Mouse (Mus musculus) lung, postnatal 0 days (tissue): ENCODE measurements around the gene Cfap299. TPM values are rescaled to one million over a fixed set of nuclear protein-coding genes. Genes with fewer than 3 reads are reported as not detected.

Experiments
- ATAC-seq: fragments of 200-750 bp; cut with Nextera tagmentation; 2 replicates; pipeline ENCODE4 v1.8.0; 2017; ENCODE audit warnings: moderate library complexity
- DNase-seq: peaks from one replicate; pipeline ENCODE4 v3.0.0-alpha.2; 2016; ENCODE audit warnings: low spot score
- H3K27ac ChIP-seq: fragments of 300-500 bp; sonication (generic); 2 replicates; pipeline ENCODE4 v1.5.1; 2014; ENCODE audit warnings: antibody characterized with exemption, mild to moderate bottlenecking, low read length, mixed read lengths
- H3K27me3 ChIP-seq: fragments of 300-500 bp; sonication (generic); replicated peaks from 2 replicates; pipeline ENCODE4 v1.6.1; 2014; ENCODE audit warnings: low read length, mixed read lengths; ENCODE audit not compliant: insufficient read depth
- H3K36me3 ChIP-seq: fragments of 300-500 bp; sonication (generic); 2 replicates; pipeline ENCODE4 v1.6.1; 2014; ENCODE audit warnings: low read length, mixed read lengths; ENCODE audit not compliant: insufficient read depth
- H3K4me1 ChIP-seq: fragments of 300-500 bp; sonication (generic); 2 replicates; pipeline ENCODE4 v1.6.1; 2014; ENCODE audit warnings: antibody characterized with exemption, low read depth, low read length, mixed read lengths; ENCODE audit not compliant: insufficient read depth
- H3K4me2 ChIP-seq: fragments of 300-500 bp; sonication (generic); replicated peaks from 2 replicates; pipeline ENCODE4 v1.6.1; 2014; ENCODE audit warnings: low read depth, mild to moderate bottlenecking, low read length, moderate library complexity, mixed read lengths
- H3K4me3 ChIP-seq: fragments of 300-500 bp; sonication (generic); 2 replicates; pipeline ENCODE4 v1.5.1; 2014; ENCODE audit warnings: low read depth, low read length
- H3K9ac ChIP-seq: fragments of 300-500 bp; sonication (generic); replicated peaks from 2 replicates; pipeline ENCODE4 v1.6.1; 2014; ENCODE audit warnings: low read depth, mild to moderate bottlenecking
- H3K9me3 ChIP-seq: fragments of 300-500 bp; sonication (generic); 2 replicates; pipeline ENCODE4 v1.6.1; 2016; ENCODE audit warnings: low read length, mixed read lengths
- CTCF ChIP-seq: IDR thresholded peaks from 2 replicates; pipeline ENCODE4 v1.5.1; 2016; ENCODE audit warnings: antibody characterized with exemption, mild to moderate bottlenecking
- EP300 ChIP-seq: IDR thresholded peaks from 2 replicates; pipeline ENCODE4 v1.6.1; 2016; ENCODE audit warnings: antibody characterized with exemption, mild to moderate bottlenecking, control low read depth
- WGBS: fragments of 180-500 bp; shearing (Covaris S2); extraction: QIAGEN DNeasy Blood & Tissue Kit; methylation state at CpG from one replicate; pipeline ENCODE4 v1.1.7; 2014; 5-methylcytosine and 5-hydroxymethylcytosine counted together
- polyA plus RNA-seq: library from polyadenylated mRNA; unstranded; fragments of >200 nt; fragmentation: Nextera tagmentation; extraction: Ambion mirVana; gene quantifications from 2 replicates; pipeline ENCODE4 v1.2.1, GENCODE M21; 2015

The Cfap299 gene
- polyA plus RNA-seq, 1 experiment from 2014 or later, result 11.3 TPM

DNA sequence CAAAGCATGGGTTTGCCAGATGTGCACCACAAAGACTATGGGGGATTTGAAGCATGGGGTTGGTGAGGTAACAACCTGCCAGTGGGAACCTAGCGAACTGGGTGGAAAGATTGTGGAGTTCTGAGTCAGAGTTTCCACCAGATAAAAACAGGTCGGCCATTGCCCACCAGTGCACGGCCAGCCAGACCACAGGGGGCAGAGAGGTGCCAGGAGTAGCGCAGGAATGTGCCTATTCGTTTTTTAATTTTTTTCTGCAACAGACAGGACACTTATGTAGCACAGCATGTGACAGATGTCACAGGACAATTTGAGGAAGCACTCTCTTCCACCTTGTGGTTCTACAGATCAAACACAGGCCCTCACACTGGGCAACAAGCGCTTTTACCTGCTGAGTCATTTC lies 475.7 kb downstream of the Cfap299 start:
- Histone ChIP-seq H3K27me3 (no peaks in the 10 kb centered on the region), H3K36me3 (no peaks in the 10 kb centered on the region), H3K4me3 (no peak overlapping the region), H3K9me3 (no peaks in the 10 kb centered on the region), H3K4me1 (no peaks in the 10 kb centered on the region), H3K27ac (no peak overlapping the region), H3K9ac (no peak overlapping the region), H3K4me2 (no peak overlapping the region)
- DNase-seq (no peak), ATAC-seq (no peak)
- WGBS, result 84% methylated on average over 6 of the region's 6 CpGs
- TF ChIP-seq CTCF (no peak), EP300 (no peak)

DNA sequence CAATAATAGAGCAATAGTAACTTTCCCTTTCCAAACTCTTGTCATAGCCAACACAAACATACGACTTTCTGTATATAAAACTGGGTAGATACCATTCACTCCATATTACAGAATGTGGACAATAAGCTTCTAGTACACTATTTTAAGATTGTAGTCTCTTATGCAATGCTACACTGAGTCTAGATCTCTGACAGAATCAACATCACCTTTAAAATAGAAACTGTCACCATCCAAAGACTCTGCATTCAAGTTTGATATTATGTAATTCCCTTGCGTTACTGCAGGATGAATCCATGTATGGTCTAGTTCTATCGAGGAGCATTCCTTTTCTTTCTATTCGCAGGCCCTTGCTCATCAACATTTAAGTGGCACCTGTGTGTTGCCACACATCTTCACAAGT lies 477.4 kb downstream of the Cfap299 start:
- no peaks in the 10 kb centered on the region for H3K4me1 ChIP-seq
- no peak overlapping the region for H3K4me2 ChIP-seq
- 70% methylated on average over 4 of the region's 4 CpGs for WGBS
- no peak for TF ChIP-seq CTCF
- TF ChIP-seq EP300, result 0 out of 2 replicates have a peak, but pooled peaks have one; percentile 12
- H3K27me3 ChIP-seq, result no peaks in the 10 kb centered on the region
- peak; percentile 67 for ATAC-seq
- no peaks in the 10 kb centered on the region for H3K36me3 ChIP-seq
- H3K4me3 ChIP-seq, result no peak overlapping the region
- DNase-seq, result peak; percentile 71
- H3K9ac ChIP-seq, result no peak overlapping the region
- no peaks in the 10 kb centered on the region for H3K9me3 ChIP-seq
- H3K27ac ChIP-seq, result peak overlapping the region; percentile 14; the same call in 1 of the 2 replicates

DNA sequence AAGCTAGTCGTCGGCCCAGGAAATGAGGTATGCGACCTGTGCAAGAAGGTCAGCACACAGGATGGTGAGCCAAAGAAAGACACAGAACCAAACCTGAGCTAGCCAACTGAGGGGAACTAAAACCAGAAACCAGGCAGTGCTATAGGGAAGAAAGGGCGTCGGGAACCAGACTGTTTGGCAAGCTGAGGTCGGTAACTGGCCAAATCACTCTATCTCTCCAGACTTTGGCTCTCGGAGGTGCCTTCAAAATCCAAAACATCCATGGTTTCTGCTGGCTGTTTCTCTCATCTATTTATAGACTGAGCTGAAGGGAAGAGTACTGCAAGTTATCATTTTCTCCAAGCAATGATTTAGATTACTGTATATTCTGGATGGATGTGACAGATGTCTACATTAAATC lies 477.9 kb downstream of the Cfap299 start:
- ATAC-seq (peak; percentile 28; the same call in 1 of the 2 replicates), DNase-seq (peak; percentile 55)
- Histone ChIP-seq H3K4me2 (no peak overlapping the region), H3K4me3 (no peak overlapping the region), H3K27ac (no peak overlapping the region), H3K9ac (no peak overlapping the region), H3K27me3 (no peaks in the 10 kb centered on the region), H3K9me3 (no peaks in the 10 kb centered on the region), H3K36me3 (no peaks in the 10 kb centered on the region), H3K4me1 (no peaks in the 10 kb centered on the region)
- 55% methylated on average over 7 of the region's 7 CpGs for WGBS
- TF ChIP-seq EP300, result no peak
- no peak for TF ChIP-seq CTCF

DNA sequence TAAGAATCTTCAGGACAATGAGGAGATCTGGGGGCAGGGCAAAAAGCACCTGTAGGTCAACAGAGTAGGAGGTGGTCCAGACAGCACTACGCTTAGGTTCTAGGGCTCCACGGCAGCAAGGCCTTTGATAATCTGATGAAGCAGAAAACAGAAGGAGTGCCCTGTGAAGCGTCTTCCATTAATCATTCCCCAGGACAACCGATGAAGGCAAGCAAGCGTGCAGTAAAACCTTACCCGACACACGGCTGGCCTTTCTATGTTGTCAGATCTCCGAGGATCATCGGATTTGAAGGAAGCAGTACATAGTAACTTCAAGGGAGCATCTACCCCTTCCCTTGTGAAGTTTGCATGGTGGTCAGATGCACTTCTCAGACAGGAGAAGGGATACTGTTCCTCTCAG lies 478.8 kb downstream of the Cfap299 start:
- no peaks in the 10 kb centered on the region for H3K27me3 ChIP-seq
- ATAC-seq, result no peak
- TF ChIP-seq CTCF, result no peak
- TF ChIP-seq EP300, result no peak
- H3K9me3 ChIP-seq, result no peaks in the 10 kb centered on the region
- H3K36me3 ChIP-seq, result no peaks in the 10 kb centered on the region
- DNase-seq, result no peak
- H3K9ac ChIP-seq, result no peak overlapping the region
- H3K4me3 ChIP-seq, result no peak overlapping the region
- no peaks in the 10 kb centered on the region for H3K4me1 ChIP-seq
- H3K4me2 ChIP-seq, result no peak overlapping the region
- no peak overlapping the region for H3K27ac ChIP-seq
- WGBS, result 46% methylated on average over 9 of the region's 9 CpGs

DNA sequence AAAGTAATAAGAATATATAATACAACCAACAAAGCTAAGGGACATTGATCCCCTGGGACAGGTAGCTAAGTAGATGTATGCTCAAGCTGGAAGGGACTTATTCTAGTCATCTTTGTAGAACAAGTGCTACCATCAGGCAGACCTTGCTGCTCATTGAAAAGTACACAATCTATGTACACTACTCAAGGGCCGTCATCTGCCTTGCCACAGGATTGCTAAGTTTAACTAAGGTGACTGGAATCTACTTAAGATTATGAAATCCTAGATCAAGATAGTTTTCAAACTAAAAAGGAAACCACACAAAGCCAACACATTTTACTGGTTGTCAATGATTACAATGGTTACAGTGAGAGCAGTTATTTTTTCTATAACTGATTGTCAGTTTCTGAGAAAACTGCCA lies 483.3 kb downstream of the Cfap299 start:
- no peak for TF ChIP-seq CTCF
- TF ChIP-seq EP300, result peak; percentile 69
- no peaks in the 10 kb centered on the region for H3K4me1 ChIP-seq
- no peaks in the 10 kb centered on the region for H3K36me3 ChIP-seq
- DNase-seq, result peak; percentile 67
- no peaks in the 10 kb centered on the region for H3K27me3 ChIP-seq
- ATAC-seq, result peak; percentile 62
- no peaks in the 10 kb centered on the region for H3K9me3 ChIP-seq
- no peak overlapping the region for H3K9ac ChIP-seq
- no peak overlapping the region for H3K4me2 ChIP-seq
- no peak overlapping the region for H3K27ac ChIP-seq
- WGBS, result 43% methylated on average over 1 of the region's 1 CpGs
- no peak overlapping the region for H3K4me3 ChIP-seq

DNA sequence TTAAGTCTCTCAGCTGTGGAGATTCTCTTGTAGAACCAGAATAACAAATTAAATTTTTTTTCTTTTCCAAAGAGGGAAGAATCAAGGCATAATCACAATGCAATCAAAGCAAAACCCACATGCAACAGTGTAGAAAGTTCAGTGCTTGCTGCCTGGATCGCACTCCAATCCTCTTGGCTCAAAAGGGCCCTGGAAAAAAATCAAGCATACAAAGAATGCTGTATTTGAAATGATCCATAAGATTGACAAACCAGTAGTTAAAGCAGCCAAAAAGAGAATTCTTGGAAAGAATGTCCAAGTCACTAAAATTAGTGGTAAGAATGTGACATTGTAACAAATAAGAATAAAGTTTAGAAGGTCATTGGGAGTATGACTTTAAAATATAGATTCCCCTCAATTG lies 486.2 kb downstream of the Cfap299 start:
- H3K4me1 ChIP-seq, result no peaks in the 10 kb centered on the region
- H3K4me3 ChIP-seq, result no peak overlapping the region
- no peak overlapping the region for H3K27ac ChIP-seq
- TF ChIP-seq CTCF (no peak), EP300 (peak; percentile 38)
- no peak overlapping the region for H3K4me2 ChIP-seq
- ATAC-seq, result no peak
- peak; percentile 52 for DNase-seq
- H3K9ac ChIP-seq, result no peak overlapping the region
- H3K9me3 ChIP-seq, result no peaks in the 10 kb centered on the region
- 55% methylated on average over 1 of the region's 1 CpGs for whole genome bisulfite sequencing
- no peaks in the 10 kb centered on the region for H3K27me3 ChIP-seq
- H3K36me3 ChIP-seq, result no peaks in the 10 kb centered on the region

DNA sequence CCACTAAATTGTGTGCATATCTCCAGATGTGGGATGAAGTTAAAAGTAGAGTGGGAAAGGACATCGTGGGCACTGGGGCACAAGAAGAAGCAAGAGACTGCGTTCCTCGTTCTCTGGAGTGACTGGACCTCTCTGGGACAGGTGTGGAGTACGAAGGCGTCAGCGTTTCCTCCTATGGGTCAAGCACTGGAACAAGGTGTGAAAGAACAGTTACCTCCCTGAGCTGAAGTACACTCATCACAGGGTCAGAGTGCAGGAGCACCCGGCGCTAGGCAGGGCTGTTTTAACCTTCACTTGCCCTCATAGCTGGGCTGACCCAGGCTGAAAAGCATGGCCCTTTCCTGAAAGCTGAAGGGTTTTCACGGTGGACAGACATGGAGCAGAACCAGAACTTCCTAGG lies 504.7 kb downstream of the Cfap299 start:
- ATAC-seq (no peak), DNase-seq (no peak)
- WGBS, result 66% methylated on average over 9 of the region's 9 CpGs
- Histone ChIP-seq H3K9ac (no peak overlapping the region), H3K9me3 (no peaks in the 10 kb centered on the region), H3K4me1 (no peaks in the 10 kb centered on the region), H3K4me3 (no peak overlapping the region), H3K4me2 (no peak overlapping the region), H3K27ac (no peak overlapping the region), H3K36me3 (no peaks in the 10 kb centered on the region), H3K27me3 (no peaks in the 10 kb centered on the region)
- TF ChIP-seq EP300, result no peak
- TF ChIP-seq CTCF, result no peak
